Mouse (Mus musculus) neural tube, embryonic 13.5 days (tissue): ENCODE data around the gene Pdik1l. TPM values are rescaled to one million over a fixed set of nuclear protein-coding genes. Genes with fewer than 3 reads are reported as not detected.
A peak's percentile ranks its signal among the peaks of the same experiment; 100 is the strongest.

Experiments
- ATAC-seq: fragments of 200-750 bp; cut with Nextera tagmentation; 2 replicates; pipeline ENCODE4 v1.8.0; 2017; ENCODE audit warnings: low read depth, mild to moderate bottlenecking, moderate TSS enrichment, moderate library complexity
- H3K27ac ChIP-seq: fragments of 300-500 bp; sonication (generic); replicated peaks from 2 replicates; pipeline ENCODE4 v1.5.1; 2015; ENCODE audit warnings: moderate library complexity, mild to moderate bottlenecking, inconsistent platforms
- H3K27me3 ChIP-seq: fragments of 300-500 bp; sonication (generic); 2 replicates; pipeline ENCODE4 v1.6.1; 2015; ENCODE audit warnings: mild to moderate bottlenecking, inconsistent platforms
- H3K36me3 ChIP-seq: fragments of 300-500 bp; sonication (generic); 2 replicates; pipeline ENCODE4 v1.6.1; 2015; ENCODE audit warnings: mild to moderate bottlenecking, inconsistent platforms
- H3K4me1 ChIP-seq: fragments of 300-500 bp; sonication (generic); replicated peaks from 2 replicates; pipeline ENCODE4 v1.6.1; 2015; ENCODE audit warnings: inconsistent platforms
- H3K4me2 ChIP-seq: fragments of 300-500 bp; sonication (generic); 2 replicates; pipeline ENCODE4 v1.6.1; 2015; ENCODE audit warnings: inconsistent platforms, mild to moderate bottlenecking, moderate library complexity
- H3K4me3 ChIP-seq: fragments of 300-500 bp; sonication (generic); 2 replicates; pipeline ENCODE4 v1.5.1; 2015; ENCODE audit warnings: mild to moderate bottlenecking, inconsistent platforms
- H3K9ac ChIP-seq: fragments of 300-500 bp; sonication (generic); 2 replicates; pipeline ENCODE4 v1.6.1; 2015; ENCODE audit warnings: moderate library complexity, mild to moderate bottlenecking, inconsistent platforms
- H3K9me3 ChIP-seq: fragments of 300-500 bp; sonication (generic); 2 replicates; pipeline ENCODE4 v1.6.1; 2016; ENCODE audit warnings: inconsistent platforms
- WGBS: fragments of 180-500 bp; shearing (Covaris S2); methylation state at CpG from one replicate; pipeline ENCODE4 v1.1.7; 2015; 5-methylcytosine and 5-hydroxymethylcytosine counted together
- polyA plus RNA-seq: library from polyadenylated mRNA; unstranded; fragments of >200 nt; fragmentation: Nextera tagmentation; extraction: Ambion mirVana; gene quantifications from 2 replicates; pipeline ENCODE4 v1.2.1, GENCODE M21; 2015

The Pdik1l gene
- 31.6 and 35.5 TPM in 2 replicates for polyA plus RNA-seq

GRCm38 (mm10) chr4:134287575-134288025 is at the start of gene Pdik1l:
Gene Pdik1l, minus strand, starts transcription at chr4:134287895.
- Histone ChIP-seq H3K4me1 (peaks cover 30% of the 10 kb centered on the region), H3K9me3 (no peaks in the 10 kb centered on the region), H3K27ac (peak within 1 kb of the TSS; percentile 100), H3K27me3 (no peaks in the 10 kb centered on the region), H3K4me2 (peak within 1 kb of the TSS; percentile 95), H3K36me3 (peaks cover 22% of the 10 kb centered on the region), H3K4me3 (peak within 1 kb of the TSS; percentile 100), H3K9ac (peak within 1 kb of the TSS; percentile 99)
- ATAC-seq: peak; percentile 89
- under 1% methylated on average over 38 of the region's 43 CpGs for WGBS

GRCm38 (mm10) chr4:134330281-134330680 is 42.6 kb upstream of the Pdik1l start:
- no peaks in the 10 kb centered on the region for H3K27me3 ChIP-seq
- H3K4me1 ChIP-seq: no peaks in the 10 kb centered on the region
- no peak overlapping the region for H3K4me3 ChIP-seq
- 76% methylated on average over 5 of the region's 5 CpGs for WGBS
- no peaks in the 10 kb centered on the region for H3K9me3 ChIP-seq
- H3K4me2 ChIP-seq: no peak overlapping the region
- no peaks in the 10 kb centered on the region for H3K36me3 ChIP-seq
- H3K27ac ChIP-seq: no peak overlapping the region
- ATAC-seq: no peak
- H3K9ac ChIP-seq: no peak overlapping the region

GRCm38 (mm10) chr4:134328832-134329231 is 41.1 kb upstream of the Pdik1l start:
- no peak overlapping the region for H3K4me3 ChIP-seq
- no peak overlapping the region for H3K9ac ChIP-seq
- H3K27ac ChIP-seq: no peak overlapping the region
- no peak for ATAC-seq
- H3K4me1 ChIP-seq: no peaks in the 10 kb centered on the region
- H3K9me3 ChIP-seq: no peaks in the 10 kb centered on the region
- H3K27me3 ChIP-seq: no peaks in the 10 kb centered on the region
- 87% methylated on average over 8 of the region's 8 CpGs for WGBS
- no peaks in the 10 kb centered on the region for H3K36me3 ChIP-seq
- H3K4me2 ChIP-seq: no peak overlapping the region

GRCm38 (mm10) chr4:134328151-134328550 is 40.5 kb upstream of the Pdik1l start:
- Histone ChIP-seq H3K36me3 (no peaks in the 10 kb centered on the region), H3K9me3 (no peaks in the 10 kb centered on the region), H3K4me3 (no peak overlapping the region), H3K9ac (no peak overlapping the region), H3K4me2 (no peak overlapping the region), H3K27me3 (no peaks in the 10 kb centered on the region), H3K4me1 (no peaks in the 10 kb centered on the region), H3K27ac (no peak overlapping the region)
- WGBS: 55% methylated on average over 8 of the region's 8 CpGs
- no peak for ATAC-seq

- no peaks in the 10 kb centered on the region for H3K27me3 ChIP-seq
- WGBS: 75% methylated on average over 5 of the region's 5 CpGs
- ATAC-seq: no peak
- H3K27ac ChIP-seq: no peak overlapping the region
- no peaks in the 10 kb centered on the region for H3K4me1 ChIP-seq
- no peak overlapping the region for H3K4me3 ChIP-seq
- no peak overlapping the region for H3K4me2 ChIP-seq
- no peaks in the 10 kb centered on the region for H3K9me3 ChIP-seq
- no peak overlapping the region for H3K9ac ChIP-seq
- no peaks in the 10 kb centered on the region for H3K36me3 ChIP-seq
Measured at GRCm38 (mm10) chr4:134326859-134327530, 39.3 kb upstream of the Pdik1l start.

- Histone ChIP-seq H3K4me2 (no peak overlapping the region), H3K27ac (no peak overlapping the region), H3K9ac (no peak overlapping the region), H3K4me1 (no peaks in the 10 kb centered on the region), H3K4me3 (no peak overlapping the region), H3K36me3 (no peaks in the 10 kb centered on the region), H3K9me3 (no peaks in the 10 kb centered on the region), H3K27me3 (no peaks in the 10 kb centered on the region)
- WGBS: 72% methylated on average over 5 of the region's 5 CpGs
- ATAC-seq: no peak
Measured at GRCm38 (mm10) chr4:134324655-134325054, 37.0 kb upstream of the Pdik1l start.

- Histone ChIP-seq H3K9me3 (no peaks in the 10 kb centered on the region), H3K4me2 (no peak overlapping the region), H3K27ac (no peak overlapping the region), H3K36me3 (no peaks in the 10 kb centered on the region), H3K4me3 (no peak overlapping the region), H3K27me3 (no peaks in the 10 kb centered on the region), H3K9ac (no peak overlapping the region), H3K4me1 (no peaks in the 10 kb centered on the region)
- WGBS: 62% methylated on average over 3 of the region's 3 CpGs
- ATAC-seq: no peak
Measured at GRCm38 (mm10) chr4:134321524-134321923, 33.8 kb upstream of the Pdik1l start.

- Histone ChIP-seq H3K4me1 (peaks cover 10% of the 10 kb centered on the region), H3K36me3 (no peaks in the 10 kb centered on the region), H3K4me3 (no peak overlapping the region), H3K9me3 (no peaks in the 10 kb centered on the region), H3K27ac (no peak overlapping the region), H3K27me3 (no peaks in the 10 kb centered on the region), H3K4me2 (no peak overlapping the region), H3K9ac (no peak overlapping the region)
- no peak for ATAC-seq
- 76% methylated on average over 5 of the region's 5 CpGs for WGBS
Measured at GRCm38 (mm10) chr4:134319674-134320073, 32.0 kb upstream of the Pdik1l start.

- H3K36me3 ChIP-seq: no peaks in the 10 kb centered on the region
Measured at GRCm38 (mm10) chr4:134319074-134319473, 31.4 kb upstream of the Pdik1l start.

GRCm38 (mm10) chr4:134316390-134316789 is 28.7 kb upstream of the Pdik1l start:
- H3K27me3 ChIP-seq: no peaks in the 10 kb centered on the region
- no peak overlapping the region for H3K27ac ChIP-seq
- H3K4me3 ChIP-seq: no peak overlapping the region
- no peak; the same call in 1 of the 2 replicates for ATAC-seq
- H3K4me1 ChIP-seq: peaks cover 13% of the 10 kb centered on the region
- no peaks in the 10 kb centered on the region for H3K36me3 ChIP-seq
- H3K4me2 ChIP-seq: no peak overlapping the region
- H3K9me3 ChIP-seq: peaks cover 4% of the 10 kb centered on the region; the same call in 1 of the 2 replicates
- WGBS: 56% methylated on average over 16 of the region's 16 CpGs
- no peak overlapping the region for H3K9ac ChIP-seq

More at GRCm38 (mm10) chr4:134319074-134319473, 31.4 kb upstream of the Pdik1l start:
- Histone ChIP-seq H3K27ac (no peak overlapping the region), H3K27me3 (no peaks in the 10 kb centered on the region), H3K4me2 (no peak overlapping the region), H3K4me1 (peaks cover 13% of the 10 kb centered on the region), H3K9ac (no peak overlapping the region), H3K9me3 (no peaks in the 10 kb centered on the region), H3K4me3 (no peak overlapping the region)
- WGBS: 89% methylated on average over 5 of the region's 5 CpGs
- no peak for ATAC-seq

GRCm38 (mm10) chr4:134315470-134315869 is 27.8 kb upstream of the Pdik1l start:
- H3K27ac ChIP-seq: no peak overlapping the region
- H3K27me3 ChIP-seq: no peaks in the 10 kb centered on the region
- WGBS: 74% methylated on average over 9 of the region's 9 CpGs
- no peaks in the 10 kb centered on the region for H3K36me3 ChIP-seq
- no peak for ATAC-seq
- no peak overlapping the region for H3K9ac ChIP-seq
- H3K4me3 ChIP-seq: no peak overlapping the region
- 0 out of 2 replicates have a peak overlapping the region, but pooled peaks have one; percentile 4 for H3K4me2 ChIP-seq
- H3K9me3 ChIP-seq: peaks cover 4% of the 10 kb centered on the region; the same call in 1 of the 2 replicates
- peaks cover 13% of the 10 kb centered on the region for H3K4me1 ChIP-seq

GRCm38 (mm10) chr4:134314876-134315275 is 27.2 kb upstream of the Pdik1l start, which contains the start of gene Trim63:
Gene Trim63, plus strand, starts transcription at chr4:134315120.
- Histone ChIP-seq H3K4me1 (peaks cover 13% of the 10 kb centered on the region), H3K36me3 (no peaks in the 10 kb centered on the region), H3K9ac (no peak within 1 kb of the TSS), H3K9me3 (peaks cover 4% of the 10 kb centered on the region; the same call in 1 of the 2 replicates), H3K27me3 (no peaks in the 10 kb centered on the region), H3K4me3 (no peak within 1 kb of the TSS), H3K27ac (0 out of 2 replicates have a peak within 1 kb of the TSS, but pooled peaks have one; percentile 35), H3K4me2 (0 out of 2 replicates have a peak within 1 kb of the TSS, but pooled peaks have one; percentile 4)
- 12% methylated on average over 11 of the region's 11 CpGs for WGBS
- peak; percentile 36; the same call in 1 of the 2 replicates for ATAC-seq
